Mouse (Mus musculus) embryonic facial prominence, embryonic 13.5 days (tissue): Measurements from ENCODE around the gene N4bp2l1. TPM values are rescaled to one million over a fixed set of nuclear protein-coding genes. Genes with fewer than 3 reads are reported as not detected.
"Not testable (repeated sequence)": the region's sequence is repeated elsewhere in the genome, so short reads cannot be mapped to it uniquely, and the experiment has no call there.

Experiments used
- ATAC-seq: fragments of 200-750 bp; cut with Nextera tagmentation; 2 replicates; pipeline ENCODE4 v1.8.0; 2017; ENCODE audit warnings: low read depth; ENCODE audit not compliant: insufficient number of reproducible peaks, insufficient read depth, low FRiP score, low TSS enrichment
- H3K27ac ChIP-seq: fragments of 300-500 bp; sonication (generic); 2 replicates; pipeline ENCODE4 v1.5.1; 2015; ENCODE audit warnings: moderate library complexity, mild to moderate bottlenecking, inconsistent platforms
- H3K27me3 ChIP-seq: fragments of 300-500 bp; sonication (generic); 2 replicates; pipeline ENCODE4 v1.6.1; 2015; ENCODE audit warnings: mild to moderate bottlenecking, inconsistent platforms
- H3K36me3 ChIP-seq: fragments of 300-500 bp; sonication (generic); 2 replicates; pipeline ENCODE4 v1.6.1; 2015; ENCODE audit warnings: mild to moderate bottlenecking, inconsistent platforms
- H3K4me1 ChIP-seq: fragments of 300-500 bp; sonication (generic); 2 replicates; pipeline ENCODE4 v1.6.1; 2015; ENCODE audit warnings: inconsistent platforms
- H3K4me2 ChIP-seq: fragments of 300-500 bp; sonication (generic); 2 replicates; pipeline ENCODE4 v1.6.1; 2015; ENCODE audit warnings: moderate library complexity, mild to moderate bottlenecking, inconsistent platforms
- H3K4me3 ChIP-seq: fragments of 300-500 bp; sonication (generic); 2 replicates; pipeline ENCODE4 v1.5.1; 2015; ENCODE audit warnings: mild to moderate bottlenecking, inconsistent platforms
- H3K9ac ChIP-seq: fragments of 300-500 bp; sonication (generic); 2 replicates; pipeline ENCODE4 v1.6.1; 2015; ENCODE audit warnings: mild to moderate bottlenecking, inconsistent platforms
- H3K9me3 ChIP-seq: fragments of 300-500 bp; sonication (generic); 2 replicates; pipeline ENCODE4 v1.6.1; 2016; ENCODE audit warnings: inconsistent platforms
- WGBS: fragments of 180-500 bp; shearing (Covaris S2); methylation state at CpG from one replicate; pipeline ENCODE4 v1.1.7; 2015; ENCODE audit warnings: mixed read lengths; 5-methylcytosine and 5-hydroxymethylcytosine counted together
- polyA plus RNA-seq: library from polyadenylated mRNA; unstranded; fragments of >200 nt; fragmentation: Nextera tagmentation; extraction: Ambion mirVana; gene quantifications from 2 replicates; pipeline ENCODE4 v1.2.1, GENCODE M21; 2015

N4bp2l1 gene
- 4.9 and 6.1 TPM in 2 replicates for polyA plus RNA-seq

DNA sequence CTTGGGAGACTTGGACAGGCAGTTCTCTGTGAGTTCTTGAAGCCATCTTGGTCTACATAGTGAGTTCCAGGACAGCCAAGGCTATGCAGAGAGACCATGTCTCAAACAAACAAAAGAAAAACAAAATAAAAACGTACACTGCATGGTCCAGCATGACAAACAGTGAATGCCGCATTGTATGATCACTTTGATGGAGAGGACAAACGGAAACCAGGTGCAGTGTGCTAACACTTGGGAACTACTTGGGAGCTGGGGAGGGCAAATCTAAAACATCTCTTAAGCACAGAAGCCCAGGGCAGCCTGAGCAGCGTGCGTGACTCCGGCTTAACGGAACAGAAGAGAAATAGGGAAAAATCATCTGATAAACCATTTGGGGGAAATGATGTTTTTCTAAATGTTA is at the start of gene N4bp2l1:
TSS of gene N4bp2l1 (minus strand) at position 101 of the 400 bp plus-strand sequence.
- H3K36me3 ChIP-seq, result no peaks in the 10 kb centered on the region
- WGBS, result 55% methylated on average over 7 of the region's 7 CpGs
- H3K4me2 ChIP-seq, result no peak within 1 kb of the TSS
- peaks cover 54% of the 10 kb centered on the region for H3K27me3 ChIP-seq
- H3K9ac ChIP-seq, result no peak within 1 kb of the TSS
- H3K27ac ChIP-seq, result no peak within 1 kb of the TSS
- peaks cover 35% of the 10 kb centered on the region for H3K4me1 ChIP-seq
- no peak within 1 kb of the TSS for H3K4me3 ChIP-seq
- no peaks in the 10 kb centered on the region for H3K9me3 ChIP-seq
- ATAC-seq, result no peak

DNA sequence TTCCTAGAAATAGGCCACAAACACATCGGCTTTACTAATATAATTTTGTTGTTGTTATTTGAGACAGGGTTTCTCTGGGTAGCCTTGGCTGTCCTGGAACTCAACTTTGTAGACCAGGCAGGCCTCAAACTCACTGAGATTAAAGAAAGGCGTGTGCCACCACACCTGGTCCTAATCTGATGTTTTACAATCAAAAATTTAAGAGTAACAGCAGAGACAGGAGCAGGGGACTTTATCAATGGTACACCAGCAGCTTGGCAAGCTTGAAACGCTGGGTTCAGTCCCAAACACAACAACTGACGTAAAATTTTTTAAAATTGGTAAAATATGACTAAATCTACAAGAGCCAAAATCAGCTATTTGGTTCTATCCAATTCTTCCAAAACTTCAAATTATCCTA is 47.9 kb upstream of the N4bp2l1 start:
- Histone ChIP-seq H3K4me1 (no peaks in the 10 kb centered on the region), H3K27me3 (no peaks in the 10 kb centered on the region), H3K9me3 (no peaks in the 10 kb centered on the region), H3K4me3 (no peak overlapping the region), H3K4me2 (no peak overlapping the region), H3K27ac (no peak overlapping the region), H3K36me3 (peaks cover 61% of the 10 kb centered on the region), H3K9ac (no peak overlapping the region)
- 83% methylated on average over 4 of the region's 4 CpGs for WGBS
- no peak for ATAC-seq

DNA sequence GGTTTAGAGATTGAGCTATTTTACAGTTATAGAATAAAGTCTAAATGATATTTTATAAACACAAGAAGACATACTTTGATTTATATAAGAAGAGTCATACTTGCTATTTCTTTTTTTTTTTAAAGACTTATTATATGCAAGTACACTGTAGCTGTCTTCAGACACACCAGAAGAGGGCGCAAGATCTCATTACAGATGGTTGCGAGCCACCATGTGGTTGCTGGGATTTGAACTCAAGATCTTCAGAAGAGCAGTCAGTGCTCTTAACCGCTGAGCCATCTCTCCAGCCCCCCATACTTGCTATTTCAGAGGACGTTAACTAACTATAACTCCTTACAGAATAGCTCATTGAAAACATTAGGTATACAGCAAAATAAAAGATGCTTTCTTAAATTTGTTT is 46.4 kb upstream of the N4bp2l1 start:
- not testable (repeated sequence) for H3K27me3 ChIP-seq, H3K9ac ChIP-seq, H3K4me1 ChIP-seq, H3K27ac ChIP-seq, H3K4me2 ChIP-seq, H3K4me3 ChIP-seq, ATAC-seq, H3K9me3 ChIP-seq
- WGBS, result 95% methylated on average over 4 of the region's 4 CpGs
- H3K36me3 ChIP-seq, result peaks cover 51% of the 10 kb centered on the region

DNA sequence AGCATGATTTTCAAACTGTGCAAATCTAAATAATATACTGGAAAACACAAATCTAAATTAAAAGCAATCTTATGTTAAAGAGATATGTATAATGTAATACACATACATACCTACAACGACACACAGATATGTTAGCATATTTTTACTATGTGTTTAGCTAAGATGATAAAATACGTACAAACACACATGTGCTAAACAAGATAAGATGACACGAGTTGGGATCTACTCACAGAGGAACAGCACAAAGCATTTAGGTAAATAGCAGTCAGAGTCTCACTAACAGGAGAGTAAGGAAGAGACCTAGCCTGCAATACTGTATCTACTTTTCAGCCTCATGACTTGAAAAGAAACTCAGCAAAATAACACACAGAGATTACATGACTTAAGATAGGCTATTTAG is 44.5 kb upstream of the N4bp2l1 start:
- WGBS, result 88% methylated on average over 3 of the region's 3 CpGs
- Histone ChIP-seq H3K4me3 (no peak overlapping the region), H3K36me3 (peaks cover 49% of the 10 kb centered on the region)

DNA sequence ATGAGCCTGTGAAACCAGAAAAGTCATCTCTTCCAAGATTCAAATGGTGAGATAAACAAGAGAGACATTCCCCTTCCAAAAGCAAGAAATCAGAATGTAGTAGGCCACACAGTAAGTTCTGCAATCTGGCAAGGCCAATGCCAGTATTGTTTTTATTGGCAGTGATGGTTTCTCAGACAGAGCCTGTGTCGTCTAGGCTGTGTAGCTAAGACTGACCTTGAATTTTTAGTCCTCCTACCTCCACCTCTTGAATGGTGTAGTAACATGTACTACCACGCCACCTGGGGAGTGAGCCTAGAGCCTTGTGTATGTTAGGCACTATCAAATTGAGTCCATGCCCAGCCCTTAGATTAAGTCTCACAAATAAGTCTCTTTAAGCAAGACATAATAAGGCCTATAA is 32.7 kb upstream of the N4bp2l1 start:
- no peak for ATAC-seq
- Histone ChIP-seq H3K4me3 (no peak overlapping the region), H3K36me3 (peaks cover 18% of the 10 kb centered on the region), H3K9ac (no peak overlapping the region), H3K4me2 (no peak overlapping the region), H3K27me3 (no peaks in the 10 kb centered on the region), H3K4me1 (no peaks in the 10 kb centered on the region), H3K27ac (no peak overlapping the region), H3K9me3 (no peaks in the 10 kb centered on the region)
- WGBS, result 88% methylated on average over 2 of the region's 2 CpGs

More for the DNA sequence above, 44.5 kb upstream of the N4bp2l1 start:
- Histone ChIP-seq H3K4me2 (no peak overlapping the region), H3K4me1 (no peaks in the 10 kb centered on the region), H3K9me3 (no peaks in the 10 kb centered on the region), H3K9ac (no peak overlapping the region), H3K27ac (no peak overlapping the region), H3K27me3 (no peaks in the 10 kb centered on the region)
- ATAC-seq, result no peak

DNA sequence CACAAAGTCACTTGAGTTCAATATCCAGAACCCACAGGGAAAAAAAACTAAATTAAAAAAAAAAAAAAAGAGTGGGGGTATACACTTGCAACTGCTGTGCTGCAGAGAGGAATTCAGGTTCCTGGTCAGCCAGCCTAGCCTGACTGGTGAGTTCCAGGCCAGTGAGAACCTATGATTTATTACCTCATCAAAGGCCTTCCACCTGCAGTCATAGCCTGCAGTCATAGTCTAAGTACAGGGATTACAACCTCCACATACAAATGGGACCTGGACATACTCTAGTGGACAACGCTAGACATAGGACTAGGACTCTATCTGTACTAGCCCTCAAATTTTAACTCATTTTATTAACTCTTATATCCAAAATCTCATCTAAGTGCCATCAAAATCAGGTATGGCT is 32.3 kb upstream of the N4bp2l1 start:
- Histone ChIP-seq H3K27me3 (no peaks in the 10 kb centered on the region), H3K4me3 (no peak overlapping the region), H3K4me2 (no peak overlapping the region), H3K36me3 (peaks cover 14% of the 10 kb centered on the region), H3K4me1 (no peaks in the 10 kb centered on the region), H3K9me3 (no peaks in the 10 kb centered on the region), H3K27ac (no peak overlapping the region), H3K9ac (no peak overlapping the region)
- whole genome bisulfite sequencing, result 94% methylated on average over 1 of the region's 1 CpGs
- no peak for ATAC-seq

DNA sequence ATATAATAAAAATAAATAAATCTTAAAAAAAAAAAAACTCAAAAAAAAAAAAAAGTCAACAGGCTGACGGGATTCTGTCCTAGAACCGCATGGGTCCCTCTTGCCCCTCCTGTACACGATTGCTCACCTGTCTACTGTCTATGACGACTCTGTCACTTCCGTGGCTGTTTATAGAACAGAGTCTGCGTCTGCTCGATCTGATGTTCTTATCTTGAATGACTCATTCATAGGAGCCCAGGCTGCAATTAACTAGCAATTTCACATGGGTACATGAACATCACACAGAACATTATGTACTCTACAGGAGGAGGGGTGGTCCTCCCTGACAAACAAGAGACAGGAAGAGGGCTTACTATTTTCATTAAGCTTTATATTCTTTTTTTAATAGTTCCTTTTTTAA is 28.5 kb upstream of the N4bp2l1 start:
- 89% methylated on average over 7 of the region's 7 CpGs for WGBS
- ATAC-seq, result no peak
- H3K36me3 ChIP-seq, result no peaks in the 10 kb centered on the region; the same call in 1 of the 2 replicates

DNA sequence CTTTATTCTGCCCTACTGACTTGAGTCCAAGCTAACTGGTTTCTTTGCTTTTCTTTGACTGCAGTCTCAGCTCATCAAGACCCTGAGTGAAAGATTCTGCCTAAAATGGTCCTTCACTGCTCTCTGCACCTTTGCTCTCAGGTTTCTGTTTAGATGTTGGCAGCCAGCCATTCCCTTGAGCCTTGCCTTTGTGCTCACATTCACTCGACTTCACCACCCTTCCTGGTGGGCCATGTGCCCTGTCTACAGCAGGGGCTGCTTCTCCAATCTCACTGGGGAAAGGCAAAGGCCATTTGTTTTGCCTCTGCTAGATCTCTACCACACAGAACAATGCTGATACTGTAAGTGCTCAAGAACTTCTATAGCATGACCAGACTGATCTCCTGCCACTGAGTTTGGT is 25.8 kb upstream of the N4bp2l1 start:
- peak; percentile 52; the same call in 1 of the 2 replicates for ATAC-seq
- no peaks in the 10 kb centered on the region for H3K27me3 ChIP-seq
- no peak overlapping the region for H3K4me3 ChIP-seq
- no peaks in the 10 kb centered on the region for H3K9me3 ChIP-seq
- 25% methylated on average over 1 of the region's 1 CpGs for WGBS
- peaks cover 5% of the 10 kb centered on the region; the same call in 1 of the 2 replicates for H3K4me1 ChIP-seq
- no peak overlapping the region for H3K27ac ChIP-seq
- H3K36me3 ChIP-seq, result no peaks in the 10 kb centered on the region
- no peak overlapping the region for H3K9ac ChIP-seq
- H3K4me2 ChIP-seq, result no peak overlapping the region

More for the DNA sequence above, 28.5 kb upstream of the N4bp2l1 start:
- Histone ChIP-seq H3K9ac (no peak overlapping the region), H3K9me3 (no peaks in the 10 kb centered on the region), H3K4me2 (no peak overlapping the region), H3K27me3 (no peaks in the 10 kb centered on the region), H3K4me3 (no peak overlapping the region), H3K4me1 (peaks cover 5% of the 10 kb centered on the region; the same call in 1 of the 2 replicates), H3K27ac (no peak overlapping the region)

DNA sequence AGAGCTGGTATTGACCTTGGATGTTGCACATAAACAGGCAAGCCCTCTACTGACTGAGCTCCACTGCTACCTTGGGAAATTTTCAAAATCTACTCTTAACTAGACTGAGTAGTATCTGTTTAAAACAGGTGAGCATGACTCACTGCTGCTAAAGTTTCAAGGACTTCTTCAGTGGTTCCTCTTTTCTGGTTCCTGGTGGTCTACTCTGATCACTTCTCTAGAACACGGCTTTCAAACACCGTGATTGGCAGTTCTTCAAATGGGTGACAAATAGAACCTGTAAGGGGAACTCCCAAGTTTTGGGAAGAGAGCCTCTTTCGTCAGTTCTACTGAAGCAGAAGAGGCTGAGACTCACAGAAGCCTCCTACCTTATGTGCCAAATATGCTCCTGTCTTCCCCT is 24.6 kb upstream of the N4bp2l1 start:
- no peaks in the 10 kb centered on the region for H3K27me3 ChIP-seq
- 85% methylated on average over 3 of the region's 3 CpGs for WGBS
- no peak overlapping the region for H3K27ac ChIP-seq
- ATAC-seq, result no peak
- no peaks in the 10 kb centered on the region for H3K9me3 ChIP-seq
- H3K4me3 ChIP-seq, result no peak overlapping the region
- H3K36me3 ChIP-seq, result no peaks in the 10 kb centered on the region
- peaks cover 5% of the 10 kb centered on the region; the same call in 1 of the 2 replicates for H3K4me1 ChIP-seq
- H3K9ac ChIP-seq, result no peak overlapping the region
- H3K4me2 ChIP-seq, result no peak overlapping the region

DNA sequence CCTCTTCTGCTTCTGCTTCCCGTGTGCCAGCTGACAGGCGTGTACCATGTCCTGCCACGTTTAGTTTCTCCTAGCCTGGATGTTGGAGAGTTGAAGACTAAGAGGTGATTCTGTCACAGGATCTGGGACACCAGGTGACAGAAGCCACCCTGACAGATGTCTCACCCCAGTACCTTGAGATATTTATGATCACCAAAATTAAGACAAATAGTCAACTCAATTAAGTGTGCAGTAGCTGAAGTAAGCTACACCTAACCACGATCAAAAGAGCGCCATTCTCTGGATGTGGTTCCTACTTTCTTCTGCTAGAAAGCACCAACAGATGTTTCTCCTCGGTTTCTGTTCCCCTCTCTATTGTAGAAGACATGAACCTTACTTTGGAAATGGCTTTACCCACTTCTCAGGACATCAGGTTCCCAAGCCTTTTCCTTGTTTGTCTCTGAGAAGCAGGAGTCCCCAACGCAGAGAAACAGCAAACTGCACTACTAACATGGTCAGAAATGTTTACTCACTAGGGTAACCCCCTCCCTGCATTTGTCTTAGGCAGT is 23.7 kb upstream of the N4bp2l1 start:
- Histone ChIP-seq H3K4me2 (no peak overlapping the region), H3K27ac (no peak overlapping the region), H3K9me3 (no peaks in the 10 kb centered on the region), H3K4me3 (no peak overlapping the region), H3K4me1 (peaks cover 5% of the 10 kb centered on the region; the same call in 1 of the 2 replicates), H3K36me3 (no peaks in the 10 kb centered on the region), H3K9ac (no peak overlapping the region), H3K27me3 (no peaks in the 10 kb centered on the region)
- 88% methylated on average over 7 of the region's 7 CpGs for WGBS
- ATAC-seq, result no peak

DNA sequence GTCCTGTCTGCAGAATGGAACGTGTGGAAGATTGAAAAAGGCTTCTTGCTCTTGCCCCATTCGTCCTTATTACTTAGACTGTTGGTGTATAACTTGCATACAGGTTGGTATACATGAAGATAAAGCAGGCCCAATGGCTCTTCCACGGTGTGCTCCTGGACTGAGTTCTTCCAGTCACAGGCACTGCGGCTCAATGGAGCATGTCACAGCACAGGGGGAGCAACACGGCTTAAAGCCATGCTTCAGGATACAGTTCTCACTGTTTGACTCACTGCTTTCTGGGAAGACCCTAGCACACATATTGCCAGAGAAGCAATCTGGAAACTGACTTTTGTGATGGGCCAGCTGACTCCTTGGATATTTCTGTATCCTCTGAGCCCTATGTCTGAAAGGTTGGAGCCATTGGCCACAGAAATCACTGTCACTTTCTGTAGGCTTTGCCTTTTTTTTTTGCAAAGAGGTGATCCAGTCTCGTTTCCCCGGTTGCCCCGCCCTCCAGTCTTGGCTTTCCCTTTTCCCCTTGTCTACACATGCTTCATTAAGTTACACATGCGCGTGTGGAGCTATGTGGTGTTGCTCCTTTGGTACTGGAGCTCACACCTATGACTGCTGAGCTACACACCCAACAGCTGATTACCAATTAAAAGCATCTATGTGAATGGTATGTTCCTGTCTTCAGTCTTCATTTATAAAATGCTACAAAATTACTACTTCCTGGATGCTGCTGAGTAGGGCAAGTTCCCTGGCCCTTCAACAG is 21.8 kb upstream of the N4bp2l1 start:
- Histone ChIP-seq H3K27ac (no peak overlapping the region), H3K9ac (no peak overlapping the region), H3K4me3 (no peak overlapping the region), H3K36me3 (no peaks in the 10 kb centered on the region), H3K27me3 (no peaks in the 10 kb centered on the region), H3K4me2 (no peak overlapping the region), H3K9me3 (no peaks in the 10 kb centered on the region), H3K4me1 (peaks cover 5% of the 10 kb centered on the region; the same call in 1 of the 2 replicates)
- 86% methylated on average over 10 of the region's 10 CpGs for WGBS
- no peak for ATAC-seq

DNA sequence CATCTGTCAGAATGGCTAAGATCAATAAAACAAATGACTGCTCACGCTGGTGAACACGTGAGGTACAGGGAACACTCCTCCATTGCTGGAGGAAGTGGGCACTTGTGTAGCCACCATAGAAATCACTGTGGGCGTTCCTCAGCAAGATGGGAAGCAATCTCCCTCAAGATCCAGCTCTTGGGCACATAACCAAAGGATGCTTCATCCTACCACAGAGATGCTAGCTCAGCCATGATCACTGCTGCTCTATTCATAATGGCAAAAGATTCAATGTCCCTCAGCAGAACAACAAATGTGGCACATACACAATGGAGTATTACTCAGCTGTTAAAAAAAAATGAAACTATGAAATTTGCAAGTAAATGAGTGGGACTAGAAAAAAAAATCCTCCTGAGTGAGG is 19.7 kb upstream of the N4bp2l1 start:
- H3K9me3 ChIP-seq, result no peaks in the 10 kb centered on the region
- H3K27ac ChIP-seq, result no peak overlapping the region
- no peak overlapping the region for H3K4me2 ChIP-seq
- H3K27me3 ChIP-seq, result no peaks in the 10 kb centered on the region
- no peak for ATAC-seq
- no peaks in the 10 kb centered on the region for H3K4me1 ChIP-seq
- WGBS, result 70% methylated on average over 3 of the region's 3 CpGs
- no peak overlapping the region for H3K4me3 ChIP-seq
- H3K36me3 ChIP-seq, result no peaks in the 10 kb centered on the region
- H3K9ac ChIP-seq, result no peak overlapping the region
